ENCODE assay signal across 22 mouse cellular contexts in genomic region chr15:97944919-97945574, GRCm38 (mm10). TPM values are rescaled to one million over a fixed set of nuclear protein-coding genes. Genes with fewer than 3 reads are reported as not detected.
DNase-seq lines count a peak whose midpoint lies in the region; ATAC-seq and TF ChIP-seq lines count a peak whose summit lies in the region.
"Had no signal": no experiment of that assay in that cellular context is flagged by ENCODE, and none has a peak within 500 bp of the region (broad histone marks: within the 10 kb centered on the region; RNA-seq: fewer than 3 reads in every experiment).

No protein-coding gene starts in this region.

- H3K9me3 ChIP-seq in liver, embryonic 16.5 days (replicated peaks; ENCODE audit: control insufficient read depth, low read length) = no peaks in the 10 kb centered on the region
- no peaks in the 10 kb centered on the region for H3K9me3 ChIP-seq in liver, postnatal 0 days (ENCODE audit: low read length)
- H3K9me3 ChIP-seq in kidney, postnatal 0 days (replicated peaks; ENCODE audit: low read length) = no peaks in the 10 kb centered on the region
- H3K9me3 ChIP-seq in limb, embryonic 15.5 days = no peaks in the 10 kb centered on the region
- H3K9me3 ChIP-seq in hindbrain, embryonic 11.5 days (ENCODE audit: control insufficient read depth, low read length) = no peaks in the 10 kb centered on the region
- H3K9me3 ChIP-seq: liver, embryonic 12.5 days; lung, embryonic 15.5 days; midbrain, embryonic 12.5 days; neural tube, embryonic 13.5 days had no signal

- H3K27me3 ChIP-seq in liver, embryonic 16.5 days (ENCODE audit: control insufficient read depth, insufficient read depth, low read depth, low read length) = no peaks in the 10 kb centered on the region
- H3K27me3 ChIP-seq in liver, postnatal 0 days (ENCODE audit: insufficient read depth, low read length) = no peaks in the 10 kb centered on the region
- H3K27me3 ChIP-seq in kidney, postnatal 0 days (ENCODE audit: insufficient read depth, low read length) = no peaks in the 10 kb centered on the region
- H3K27me3 ChIP-seq in limb, embryonic 15.5 days = peaks cover 5% of the 10 kb centered on the region
- H3K27me3 ChIP-seq in hindbrain, embryonic 11.5 days (ENCODE audit: control insufficient read depth, insufficient read depth, low read length) = no peaks in the 10 kb centered on the region
- H3K27me3 ChIP-seq: lung, embryonic 15.5 days; midbrain, embryonic 12.5 days; neural tube, embryonic 13.5 days had no signal

- peak; percentile 27; the same call in 1 of the 2 replicates for ATAC-seq in liver, embryonic 16.5 days (ENCODE audit: low read depth)
- ATAC-seq in liver, postnatal 0 days = no peak
- peak; percentile 66 for ATAC-seq in kidney, postnatal 0 days (replicated peaks; ENCODE audit: low FRiP score, low read depth)
- 0 out of 2 replicates have a peak, but pooled peaks have one; percentile 30 for ATAC-seq in limb, embryonic 15.5 days (ENCODE audit: insufficient number of reproducible peaks, low FRiP score, low TSS enrichment, low read depth)
- ATAC-seq in hindbrain, embryonic 11.5 days (ENCODE audit: low FRiP score) = no peak
- ATAC-seq: hindbrain, embryonic 16.5 days; liver, embryonic 12.5 days had no signal

- H3K36me3 ChIP-seq in liver, embryonic 16.5 days (ENCODE audit: control insufficient read depth, insufficient read depth) = no peaks in the 10 kb centered on the region
- H3K36me3 ChIP-seq in liver, postnatal 0 days (replicated peaks; ENCODE audit: insufficient read depth, low read length) = no peaks in the 10 kb centered on the region
- H3K36me3 ChIP-seq in kidney, postnatal 0 days (ENCODE audit: insufficient read depth, low read length) = no peaks in the 10 kb centered on the region
- no peaks in the 10 kb centered on the region for H3K36me3 ChIP-seq in limb, embryonic 15.5 days
- no peaks in the 10 kb centered on the region for H3K36me3 ChIP-seq in hindbrain, embryonic 11.5 days (ENCODE audit: control insufficient read depth, insufficient read depth, low read length)
- H3K36me3 ChIP-seq: liver, embryonic 12.5 days; lung, embryonic 15.5 days; midbrain, embryonic 12.5 days; neural tube, embryonic 13.5 days had no signal

- H3K27ac ChIP-seq in liver, embryonic 16.5 days (ENCODE audit: low read length) = no peak overlapping the region
- no peak overlapping the region for H3K27ac ChIP-seq in liver, postnatal 0 days (ENCODE audit: low read depth)
- peak overlapping the region; percentile 75 for H3K27ac ChIP-seq in kidney, postnatal 0 days
- no peak overlapping the region for H3K27ac ChIP-seq in limb, embryonic 15.5 days
- H3K27ac ChIP-seq in hindbrain, embryonic 11.5 days (ENCODE audit: low read depth, low read length) = no peak overlapping the region
- H3K27ac ChIP-seq: layer of hippocampus, adult 2 months; liver, embryonic 12.5 days; lung, embryonic 15.5 days; midbrain, embryonic 12.5 days; neural tube, embryonic 13.5 days had no signal

- H3K9ac ChIP-seq in liver, embryonic 16.5 days (ENCODE audit: low read depth, low read length) = no peak overlapping the region
- H3K9ac ChIP-seq in liver, postnatal 0 days (replicated peaks) = no peak overlapping the region
- H3K9ac ChIP-seq in kidney, postnatal 0 days (ENCODE audit: low read depth, low read length) = no peak overlapping the region
- no peak overlapping the region for H3K9ac ChIP-seq in limb, embryonic 15.5 days
- H3K9ac ChIP-seq in hindbrain, embryonic 11.5 days (ENCODE audit: low read depth, low read length) = no peak overlapping the region
- H3K9ac ChIP-seq: liver, embryonic 12.5 days; lung, embryonic 15.5 days; midbrain, embryonic 12.5 days; neural tube, embryonic 13.5 days had no signal

- no peaks in the 10 kb centered on the region for H3K4me1 ChIP-seq in liver, embryonic 16.5 days (ENCODE audit: control insufficient read depth, low read depth, low read length)
- H3K4me1 ChIP-seq in liver, postnatal 0 days (ENCODE audit: insufficient read depth) = no peaks in the 10 kb centered on the region
- H3K4me1 ChIP-seq in kidney, postnatal 0 days (replicated peaks; ENCODE audit: insufficient read depth, low read length) = no peaks in the 10 kb centered on the region; the same call in 1 of the 2 replicates
- H3K4me1 ChIP-seq in limb, embryonic 15.5 days = peaks cover 11% of the 10 kb centered on the region
- no peaks in the 10 kb centered on the region for H3K4me1 ChIP-seq in hindbrain, embryonic 11.5 days (replicated peaks; ENCODE audit: control insufficient read depth, insufficient read depth, low read length)
- H3K4me1 ChIP-seq: liver, embryonic 12.5 days; lung, embryonic 15.5 days; neural tube, embryonic 13.5 days had no signal

- TF ChIP-seq EP300 in liver, postnatal 0 days (IDR thresholded peaks at IDR 0.05; ENCODE audit: low read depth) = no peak

- WGBS in liver, embryonic 16.5 days (ENCODE audit: insufficient replicate concordance) = 63% methylated on average over 11 of the region's 11 CpGs
- 69% methylated on average over 11 of the region's 11 CpGs for WGBS in liver, postnatal 0 days (ENCODE audit: insufficient replicate concordance)
- 24% methylated on average over 11 of the region's 11 CpGs for WGBS in kidney, postnatal 0 days
- WGBS in limb, embryonic 15.5 days = 58% methylated on average over 11 of the region's 11 CpGs
- WGBS in hindbrain, embryonic 11.5 days = 78% methylated on average over 11 of the region's 11 CpGs

- H3K4me3 ChIP-seq in liver, embryonic 16.5 days (ENCODE audit: low read depth, low read length) = no peak overlapping the region
- no peak overlapping the region for H3K4me3 ChIP-seq in liver, postnatal 0 days (ENCODE audit: low read depth, low read length)
- no peak overlapping the region for H3K4me3 ChIP-seq in kidney, postnatal 0 days (replicated peaks; ENCODE audit: low read depth, low read length)
- H3K4me3 ChIP-seq in limb, embryonic 15.5 days = no peak overlapping the region
- H3K4me3 ChIP-seq in hindbrain, embryonic 11.5 days (ENCODE audit: low read depth, low read length) = no peak overlapping the region
- H3K4me3 ChIP-seq: layer of hippocampus, adult 2 months; liver, embryonic 12.5 days; lung, embryonic 15.5 days; midbrain, embryonic 12.5 days; neural tube, embryonic 13.5 days had no signal

- no peak for DNase-seq in liver, postnatal 0 days
- peak; percentile 63 for DNase-seq in kidney, adult 18-20 months
- peak; percentile 63 for DNase-seq in kidney, postnatal 0 days (ENCODE audit: low spot score)
- no peak for DNase-seq in left cerebral cortex, adult 18-20 months (ENCODE audit: low spot score in 2 of 2)
- DNase-seq in hindbrain, embryonic 11.5 days (ENCODE audit: low spot score) = no peak
- DNase-seq in adipocyte (ENCODE audit: low spot score) = no peak
- DNase-seq: adrenal gland, postnatal 25 days; cerebellum, adult 11 months; cerebellum, postnatal 14 days; embryo, embryonic 11 days; heart, postnatal 36 days; lung, postnatal 4 days; thymus, postnatal 14 days had no signal

- no peak for TF ChIP-seq CTCF in liver, postnatal 0 days (IDR thresholded peaks at IDR 0.05; ENCODE audit: low read depth)
- no peak for TF ChIP-seq CTCF in kidney, postnatal 0 days (IDR thresholded peaks at IDR 0.05; ENCODE audit: low read depth)

- H3K4me2 ChIP-seq in liver, embryonic 16.5 days (ENCODE audit: low read depth, low read length) = no peak overlapping the region
- no peak overlapping the region for H3K4me2 ChIP-seq in liver, postnatal 0 days (ENCODE audit: low read depth, low read length)
- no peak overlapping the region for H3K4me2 ChIP-seq in kidney, postnatal 0 days (ENCODE audit: low read length)
- H3K4me2 ChIP-seq in limb, embryonic 15.5 days = no peak overlapping the region
- H3K4me2 ChIP-seq in hindbrain, embryonic 11.5 days (replicated peaks; ENCODE audit: low read depth, low read length) = no peak overlapping the region
- H3K4me2 ChIP-seq: liver, embryonic 12.5 days; lung, embryonic 15.5 days; midbrain, embryonic 12.5 days; neural tube, embryonic 13.5 days had no signal

RNA-seq across cellular contexts. Expression of gene Tmem106c, which starts 19.0 kb away (rescaled TPM):
- polyA plus RNA-seq in liver, embryonic 16.5 days (2015; fragmentation: Nextera tagmentation; extraction: Ambion mirVana) = 12.2 and 14.4 TPM in 2 replicates
- polyA plus RNA-seq in liver, postnatal 0 days (2015; fragmentation: Nextera tagmentation; extraction: Ambion mirVana) = 16.1 and 16.4 TPM in 2 replicates
- polyA plus RNA-seq in kidney, postnatal 0 days (2015; fragmentation: Nextera tagmentation; extraction: Ambion mirVana) = 55.0 and 58.3 TPM in 2 replicates
- polyA plus RNA-seq in limb, embryonic 15.5 days (2015; fragmentation: Nextera tagmentation; extraction: Ambion mirVana) = 48.8 and 51.3 TPM in 2 replicates
- 10 to 100 TPM; 33.2 to 34.9 TPM for total RNA-seq in left cerebral cortex, adult 18-20 months (2021)
- 52.0 and 59.9 TPM in 2 replicates for polyA plus RNA-seq in hindbrain, embryonic 11.5 days (2014; fragmentation: Nextera tagmentation; extraction: Ambion mirVana)

RNA-seq across cellular contexts. Expression of gene Vdr, which starts 34.6 kb away (rescaled TPM):
- 0.13 and 0.30 TPM in 2 replicates for polyA plus RNA-seq in liver, embryonic 16.5 days (2015; fragmentation: Nextera tagmentation; extraction: Ambion mirVana)
- 0.07 and 0.25 TPM in 2 replicates for polyA plus RNA-seq in liver, postnatal 0 days (2015; fragmentation: Nextera tagmentation; extraction: Ambion mirVana)
- polyA plus RNA-seq in kidney, postnatal 0 days (2015; fragmentation: Nextera tagmentation; extraction: Ambion mirVana) = 20.6 and 22.5 TPM in 2 replicates
- 3.4 and 4.2 TPM in 2 replicates for polyA plus RNA-seq in limb, embryonic 15.5 days (2015; fragmentation: Nextera tagmentation; extraction: Ambion mirVana)
- total RNA-seq in left cerebral cortex, adult 18-20 months (2021) = 1 to 10 TPM in 1 of 2 experiments, under 1 TPM in 1; 0.75 to 2.3 TPM
- polyA plus RNA-seq in hindbrain, embryonic 11.5 days (2014; fragmentation: Nextera tagmentation; extraction: Ambion mirVana) = 0.22 TPM in 2 replicates

RNA-seq across cellular contexts. Expression of gene Col2a1, which starts 59.4 kb away (rescaled TPM):
- 0.09 and 0.12 TPM in 2 replicates for polyA plus RNA-seq in liver, embryonic 16.5 days (2015; fragmentation: Nextera tagmentation; extraction: Ambion mirVana)
- 0.12 TPM in 1 of 2 replicates, not detected in the other for polyA plus RNA-seq in liver, postnatal 0 days (2015; fragmentation: Nextera tagmentation; extraction: Ambion mirVana)
- polyA plus RNA-seq in kidney, postnatal 0 days (2015; fragmentation: Nextera tagmentation; extraction: Ambion mirVana) = 14.8 and 16.4 TPM in 2 replicates
- polyA plus RNA-seq in limb, embryonic 15.5 days (2015; fragmentation: Nextera tagmentation; extraction: Ambion mirVana) = 807 and 885 TPM in 2 replicates
- under 1 TPM; 0.86 to 0.91 TPM for total RNA-seq in left cerebral cortex, adult 18-20 months (2021)
- 128 and 132 TPM in 2 replicates for polyA plus RNA-seq in hindbrain, embryonic 11.5 days (2014; fragmentation: Nextera tagmentation; extraction: Ambion mirVana)
- total RNA-seq: adrenal gland, postnatal 25 days; granulocyte monocyte progenitor cell, adult 5-6 weeks had no signal

Comparison
In these comparisons a context has a peak if more than half of its experiments do, and no peak if none do; other contexts are left out.
1. ATAC-seq: peak in liver, embryonic 16.5 days (single experiment), kidney, postnatal 0 days (single experiment) and limb, embryonic 15.5 days (single experiment); none in liver, postnatal 0 days (single experiment) and hindbrain, embryonic 11.5 days (single experiment).
2. DNase-seq: peak in kidney, adult 18-20 months (single experiment) and kidney, postnatal 0 days (single experiment); none in liver, postnatal 0 days (single experiment), left cerebral cortex, adult 18-20 months (0 of 2), hindbrain, embryonic 11.5 days (single experiment) and adipocyte (single experiment).
3. RNA of gene Col2a1, which starts 59.4 kb away (polyA plus RNA-seq): 807 to 885 TPM in limb, embryonic 15.5 days, 128 to 132 TPM in hindbrain, embryonic 11.5 days and 14.8 to 16.4 TPM in kidney, postnatal 0 days; 0.12 TPM in liver, postnatal 0 days and 0.09 to 0.12 TPM in liver, embryonic 16.5 days; every median in the first group is over 10 times any median in the second.